Mouse (Mus musculus) forebrain, embryonic 13.5 days (tissue): Measurements from ENCODE around the gene Cd46. TPM values are rescaled to one million over a fixed set of nuclear protein-coding genes. Genes with fewer than 3 reads are reported as not detected.

Experiments used
- ATAC-seq: fragments of 200-750 bp; cut with Nextera tagmentation; 2 replicates; pipeline ENCODE4 v1.8.0; 2017
- H3K27ac ChIP-seq: fragments of 300-500 bp; sonication (generic); 2 replicates; pipeline ENCODE4 v1.5.1; 2015; ENCODE audit warnings: inconsistent platforms, mild to moderate bottlenecking, moderate library complexity
- H3K27me3 ChIP-seq: fragments of 300-500 bp; sonication (generic); 2 replicates; pipeline ENCODE4 v1.6.1; 2015; ENCODE audit warnings: mild to moderate bottlenecking, inconsistent platforms
- H3K36me3 ChIP-seq: fragments of 300-500 bp; sonication (generic); 2 replicates; pipeline ENCODE4 v1.6.1; 2015; ENCODE audit warnings: mild to moderate bottlenecking, inconsistent platforms; ENCODE audit not compliant: poor library complexity, severe bottlenecking
- H3K4me1 ChIP-seq: fragments of 300-500 bp; sonication (generic); 2 replicates; pipeline ENCODE4 v1.6.1; 2015; ENCODE audit warnings: inconsistent platforms
- H3K4me2 ChIP-seq: fragments of 300-500 bp; sonication (generic); 2 replicates; pipeline ENCODE4 v1.6.1; 2015; ENCODE audit warnings: inconsistent platforms, mild to moderate bottlenecking, moderate library complexity
- H3K4me3 ChIP-seq: fragments of 300-500 bp; sonication (generic); 2 replicates; pipeline ENCODE4 v1.5.1; 2015; ENCODE audit warnings: mild to moderate bottlenecking, inconsistent platforms
- H3K9ac ChIP-seq: fragments of 300-500 bp; sonication (generic); 2 replicates; pipeline ENCODE4 v1.6.1; 2015; ENCODE audit warnings: mild to moderate bottlenecking, inconsistent platforms
- H3K9me3 ChIP-seq: fragments of 300-500 bp; sonication (generic); replicated peaks from 2 replicates; pipeline ENCODE4 v1.6.1; 2016; ENCODE audit warnings: inconsistent platforms
- WGBS: fragments of 180-500 bp; shearing (Covaris S2); methylation state at CpG from one replicate; pipeline ENCODE4 v1.1.7; 2015; 5-methylcytosine and 5-hydroxymethylcytosine counted together
- microRNA counts: library from miRNA; unstranded; fragments of <30 nt; microRNA quantifications from one replicate; lab custom pipeline; 2016
- microRNA-seq: library from miRNA; unstranded; fragments of <30 nt; microRNA quantifications from one replicate; pipeline ENCODE4, GENCODE M21; 2016
- polyA plus RNA-seq: library from polyadenylated mRNA; unstranded; fragments of >200 nt; fragmentation: Nextera tagmentation; extraction: Ambion mirVana; gene quantifications from 2 replicates; pipeline ENCODE4 v1.2.1, GENCODE M21; 2015

Cd46 gene
- polyA plus RNA-seq, 1 experiment from 2014 or later = 1.2 TPM

GRCm38 (mm10) chr1:194992589-194993317, 99.3 kb downstream of the Cd46 start:
- no peak overlapping the region for H3K4me2 ChIP-seq
- no peak overlapping the region for H3K4me3 ChIP-seq
- 89% methylated on average over 5 of the region's 5 CpGs for WGBS
- no peak for ATAC-seq
- H3K27ac ChIP-seq = no peak overlapping the region
- H3K4me1 ChIP-seq = no peaks in the 10 kb centered on the region
- H3K9me3 ChIP-seq = no peaks in the 10 kb centered on the region
- no peaks in the 10 kb centered on the region for H3K36me3 ChIP-seq
- no peak overlapping the region for H3K9ac ChIP-seq
- no peaks in the 10 kb centered on the region for H3K27me3 ChIP-seq

GRCm38 (mm10) chr1:194991654-194992053, 100.4 kb downstream of the Cd46 start:
- no peak overlapping the region for H3K4me2 ChIP-seq
- ATAC-seq = no peak
- H3K27ac ChIP-seq = no peak overlapping the region
- H3K9ac ChIP-seq = no peak overlapping the region
- H3K4me3 ChIP-seq = no peak overlapping the region
- no peaks in the 10 kb centered on the region for H3K27me3 ChIP-seq
- no peaks in the 10 kb centered on the region for H3K4me1 ChIP-seq
- 93% methylated on average over 2 of the region's 2 CpGs for WGBS
- H3K9me3 ChIP-seq = no peaks in the 10 kb centered on the region
- no peaks in the 10 kb centered on the region for H3K36me3 ChIP-seq

DNA sequence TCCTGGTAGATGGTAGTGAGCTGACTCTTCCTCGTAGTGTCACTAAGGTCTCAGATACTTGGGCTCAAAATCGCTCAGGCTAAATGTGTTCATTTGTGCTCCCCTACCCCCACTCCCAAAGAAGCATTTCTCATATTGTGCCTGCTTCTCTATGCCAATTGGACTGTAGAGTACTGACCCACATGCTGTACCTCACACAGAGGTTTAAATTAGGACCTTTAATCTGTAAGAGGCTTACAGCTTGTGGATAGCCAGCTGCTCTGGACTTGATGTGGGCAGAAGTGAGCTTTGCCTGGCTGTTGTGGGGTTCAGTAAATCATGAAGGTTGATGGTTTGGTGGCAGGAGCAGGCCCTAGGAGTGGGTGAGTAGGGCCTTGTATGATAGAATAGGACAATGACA, 101.1 kb downstream of the Cd46 start:
- Histone ChIP-seq H3K27me3 (no peaks in the 10 kb centered on the region), H3K4me1 (no peaks in the 10 kb centered on the region), H3K4me2 (no peak overlapping the region), H3K27ac (no peak overlapping the region), H3K36me3 (no peaks in the 10 kb centered on the region), H3K9ac (no peak overlapping the region), H3K9me3 (no peaks in the 10 kb centered on the region), H3K4me3 (no peak overlapping the region)
- 89% methylated on average over 2 of the region's 2 CpGs for WGBS
- ATAC-seq = no peak

GRCm38 (mm10) chr1:194989024-194989423, 103.0 kb downstream of the Cd46 start:
- H3K36me3 ChIP-seq = no peaks in the 10 kb centered on the region
- WGBS = 88% methylated on average over 1 of the region's 1 CpGs
- no peak overlapping the region for H3K9ac ChIP-seq
- no peak overlapping the region for H3K4me3 ChIP-seq
- no peak overlapping the region for H3K27ac ChIP-seq
- H3K27me3 ChIP-seq = no peaks in the 10 kb centered on the region
- no peaks in the 10 kb centered on the region for H3K9me3 ChIP-seq
- no peak for ATAC-seq
- H3K4me2 ChIP-seq = no peak overlapping the region
- H3K4me1 ChIP-seq = no peaks in the 10 kb centered on the region

MicroRNAs encoded within 50 kb of the gene (microRNA counts, 519-probe panel; counts per million panel counts)
- 3,351 counts per million, percentile 70 among the panel's probes with 10 or more counts for microRNA mmu-miR-29b (lab: Ali Mortazavi, UCI)
- 4,583 counts per million, percentile 86 among the panel's probes with 10 or more counts for microRNA mmu-miR-29c (lab: Ali Mortazavi, UCI)

Small RNA genes lying within 50 kb of the gene (microRNA-seq; reads per million reads assigned to microRNA genes)
- 1.6 reads per million for gene Mir29b-2
- 156 reads per million, percentile 56 among the genes with 10 or more reads in this experiment for gene Mir29c

Other genes with a start within 250 kb of the Cd46 start
- 31.8 and 33.2 TPM in 2 replicates for gene Cd34, start 153.4 kb downstream of the Cd46 start, polyA plus RNA-seq
- gene Cr1l, start 39.3 kb upstream of the Cd46 start, polyA plus RNA-seq = 41.3 and 41.6 TPM in 2 replicates
- gene Cr2, start 84.5 kb upstream of the Cd46 start, polyA plus RNA-seq = 0.30 and 0.46 TPM in 2 replicates